Mouse (Mus musculus) forebrain, embryonic 12.5 days (tissue): ENCODE results near the gene Tmem131. TPM values are rescaled to one million over a fixed set of nuclear protein-coding genes. Genes with fewer than 3 reads are reported as not detected.

Experiments used
- ATAC-seq: fragments of 200-750 bp; cut with Nextera tagmentation; 2 replicates; pipeline ENCODE4 v1.8.0; 2017; ENCODE audit warnings: moderate TSS enrichment; ENCODE audit not compliant: low FRiP score
- H3K27ac ChIP-seq: fragments of 300-500 bp; sonication (generic); 2 replicates; pipeline ENCODE4 v1.5.1; 2016; ENCODE audit warnings: mild to moderate bottlenecking
- H3K27me3 ChIP-seq: fragments of 300-500 bp; sonication (generic); 2 replicates; pipeline ENCODE4 v1.6.1; 2016; ENCODE audit warnings: mild to moderate bottlenecking
- H3K36me3 ChIP-seq: fragments of 300-500 bp; sonication (generic); replicated peaks from 2 replicates; pipeline ENCODE4 v1.6.1; 2016; ENCODE audit warnings: mild to moderate bottlenecking
- H3K4me1 ChIP-seq: fragments of 300-500 bp; sonication (generic); 2 replicates; pipeline ENCODE4 v1.6.1; 2016
- H3K4me2 ChIP-seq: fragments of 300-500 bp; sonication (generic); 2 replicates; pipeline ENCODE4 v1.6.1; 2016; ENCODE audit warnings: mild to moderate bottlenecking, moderate library complexity
- H3K4me3 ChIP-seq: fragments of 300-500 bp; sonication (generic); replicated peaks from 2 replicates; pipeline ENCODE4 v1.5.1; 2016; ENCODE audit warnings: mild to moderate bottlenecking
- H3K9ac ChIP-seq: fragments of 300-500 bp; sonication (generic); 2 replicates; pipeline ENCODE4 v1.6.1; 2016; ENCODE audit warnings: mild to moderate bottlenecking
- H3K9me3 ChIP-seq: fragments of 300-500 bp; sonication (generic); 2 replicates; pipeline ENCODE4 v1.6.1; 2016
- WGBS: fragments of 180-500 bp; shearing (Covaris S2); methylation state at CpG from one replicate; pipeline ENCODE4 v1.1.7; 2016; 5-methylcytosine and 5-hydroxymethylcytosine counted together
- polyA plus RNA-seq: library from polyadenylated mRNA; unstranded; fragments of >200 nt; fragmentation: Nextera tagmentation; extraction: Ambion mirVana; gene quantifications from 2 replicates; pipeline ENCODE4 v1.2.1, GENCODE M21; 2016

Gene Tmem131
- polyA plus RNA-seq, 1 experiment from 2014 or later: 20.4 TPM

GRCm38 (mm10) chr1:36923911-36924310 is 19.6 kb downstream of the Tmem131 start:
- Histone ChIP-seq H3K4me3 (no peak overlapping the region), H3K9me3 (no peaks in the 10 kb centered on the region), H3K36me3 (no peaks in the 10 kb centered on the region), H3K27ac (no peak overlapping the region), H3K27me3 (no peaks in the 10 kb centered on the region), H3K9ac (no peak overlapping the region), H3K4me1 (peaks cover 33% of the 10 kb centered on the region), H3K4me2 (no peak overlapping the region)
- ATAC-seq: no peak

- Histone ChIP-seq H3K9ac (no peak overlapping the region), H3K4me3 (no peak overlapping the region), H3K27ac (no peak overlapping the region), H3K27me3 (no peaks in the 10 kb centered on the region), H3K4me2 (no peak overlapping the region), H3K9me3 (no peaks in the 10 kb centered on the region), H3K36me3 (no peaks in the 10 kb centered on the region), H3K4me1 (peaks cover 36% of the 10 kb centered on the region)
- WGBS: 97% methylated on average over 4 of the region's 4 CpGs
- ATAC-seq: no peak
Measured at GRCm38 (mm10) chr1:36922623-36923421, 20.6 kb downstream of the Tmem131 start.

- H3K27ac ChIP-seq: no peak overlapping the region
- H3K27me3 ChIP-seq: no peaks in the 10 kb centered on the region
- 70% methylated on average over 15 of the region's 15 CpGs for WGBS
- H3K4me2 ChIP-seq: no peak overlapping the region
- no peak overlapping the region for H3K9ac ChIP-seq
- no peak for ATAC-seq
- H3K9me3 ChIP-seq: no peaks in the 10 kb centered on the region
- no peak overlapping the region for H3K4me3 ChIP-seq
- H3K4me1 ChIP-seq: peaks cover 36% of the 10 kb centered on the region
- no peaks in the 10 kb centered on the region for H3K36me3 ChIP-seq
Measured at GRCm38 (mm10) chr1:36921614-36922393, 21.7 kb downstream of the Tmem131 start.

- Histone ChIP-seq H3K9me3 (no peaks in the 10 kb centered on the region), H3K9ac (no peak overlapping the region)
- 79% methylated on average over 4 of the region's 4 CpGs for WGBS
Measured at GRCm38 (mm10) chr1:36920726-36921125, 22.7 kb downstream of the Tmem131 start.

GRCm38 (mm10) chr1:36920154-36920716 is 23.2 kb downstream of the Tmem131 start:
- no peak overlapping the region for H3K4me3 ChIP-seq
- H3K4me2 ChIP-seq: no peak overlapping the region
- 0 out of 2 replicates have a peak overlapping the region, but pooled peaks have one; percentile 8 for H3K27ac ChIP-seq
- H3K9me3 ChIP-seq: no peaks in the 10 kb centered on the region
- no peaks in the 10 kb centered on the region for H3K36me3 ChIP-seq
- H3K9ac ChIP-seq: no peak overlapping the region
- no peaks in the 10 kb centered on the region for H3K27me3 ChIP-seq
- ATAC-seq: no peak
- peaks cover 36% of the 10 kb centered on the region for H3K4me1 ChIP-seq
- WGBS: 72% methylated on average over 3 of the region's 3 CpGs

More at GRCm38 (mm10) chr1:36920726-36921125, 22.7 kb downstream of the Tmem131 start:
- H3K27ac ChIP-seq: 0 out of 2 replicates have a peak overlapping the region, but pooled peaks have one; percentile 8
- H3K27me3 ChIP-seq: no peaks in the 10 kb centered on the region
- no peaks in the 10 kb centered on the region for H3K36me3 ChIP-seq
- H3K4me2 ChIP-seq: no peak overlapping the region
- H3K4me3 ChIP-seq: no peak overlapping the region
- no peak for ATAC-seq
- peaks cover 36% of the 10 kb centered on the region for H3K4me1 ChIP-seq

- Histone ChIP-seq H3K4me3 (no peak overlapping the region), H3K27me3 (no peaks in the 10 kb centered on the region), H3K9me3 (no peaks in the 10 kb centered on the region), H3K36me3 (no peaks in the 10 kb centered on the region), H3K27ac (no peak overlapping the region), H3K4me2 (no peak overlapping the region), H3K9ac (no peak overlapping the region), H3K4me1 (peaks cover 36% of the 10 kb centered on the region)
- WGBS: 95% methylated on average over 1 of the region's 1 CpGs
- no peak for ATAC-seq
Measured at GRCm38 (mm10) chr1:36919728-36920127, 23.7 kb downstream of the Tmem131 start.

- Histone ChIP-seq H3K4me1 (peaks cover 36% of the 10 kb centered on the region), H3K9ac (no peak overlapping the region), H3K27me3 (no peaks in the 10 kb centered on the region), H3K4me2 (no peak overlapping the region), H3K9me3 (no peaks in the 10 kb centered on the region), H3K4me3 (no peak overlapping the region), H3K36me3 (no peaks in the 10 kb centered on the region), H3K27ac (no peak overlapping the region)
- WGBS: 97% methylated on average over 1 of the region's 1 CpGs
- no peak for ATAC-seq
Measured at GRCm38 (mm10) chr1:36917423-36917822, 26.0 kb downstream of the Tmem131 start.

GRCm38 (mm10) chr1:36915200-36915580 is 28.3 kb downstream of the Tmem131 start:
- 95% methylated on average over 5 of the region's 5 CpGs for WGBS
- no peak for ATAC-seq
- Histone ChIP-seq H3K4me1 (peaks cover 13% of the 10 kb centered on the region), H3K4me3 (no peak overlapping the region), H3K9me3 (no peaks in the 10 kb centered on the region), H3K36me3 (no peaks in the 10 kb centered on the region), H3K27ac (no peak overlapping the region), H3K27me3 (no peaks in the 10 kb centered on the region), H3K4me2 (no peak overlapping the region), H3K9ac (no peak overlapping the region)

- Histone ChIP-seq H3K4me1 (peaks cover 8% of the 10 kb centered on the region), H3K9ac (no peak overlapping the region), H3K27me3 (no peaks in the 10 kb centered on the region), H3K4me3 (no peak overlapping the region), H3K36me3 (no peaks in the 10 kb centered on the region), H3K4me2 (no peak overlapping the region), H3K27ac (no peak overlapping the region), H3K9me3 (no peaks in the 10 kb centered on the region)
- no peak for ATAC-seq
- WGBS: 39% methylated on average over 7 of the region's 7 CpGs
Measured at GRCm38 (mm10) chr1:36914455-36915199, 28.8 kb downstream of the Tmem131 start.

- no peak overlapping the region for H3K4me3 ChIP-seq
- H3K4me2 ChIP-seq: no peak overlapping the region
- no peaks in the 10 kb centered on the region for H3K9me3 ChIP-seq
- no peak for ATAC-seq
- H3K27ac ChIP-seq: no peak overlapping the region
- 95% methylated on average over 7 of the region's 7 CpGs for WGBS
- no peak overlapping the region for H3K9ac ChIP-seq
- H3K27me3 ChIP-seq: no peaks in the 10 kb centered on the region
- peaks cover 1% of the 10 kb centered on the region for H3K4me1 ChIP-seq
- H3K36me3 ChIP-seq: no peaks in the 10 kb centered on the region
Measured at GRCm38 (mm10) chr1:36913806-36914205, 29.7 kb downstream of the Tmem131 start.

GRCm38 (mm10) chr1:36912239-36912638 is 31.2 kb downstream of the Tmem131 start:
- no peak overlapping the region for H3K4me2 ChIP-seq
- WGBS: 98% methylated on average over 1 of the region's 1 CpGs
- no peaks in the 10 kb centered on the region for H3K27me3 ChIP-seq
- no peaks in the 10 kb centered on the region for H3K9me3 ChIP-seq
- no peak overlapping the region for H3K27ac ChIP-seq
- H3K36me3 ChIP-seq: no peaks in the 10 kb centered on the region
- H3K9ac ChIP-seq: no peak overlapping the region
- no peak overlapping the region for H3K4me3 ChIP-seq
- ATAC-seq: no peak
- no peaks in the 10 kb centered on the region; the same call in 1 of the 2 replicates for H3K4me1 ChIP-seq

- Histone ChIP-seq H3K4me3 (no peak overlapping the region), H3K4me2 (no peak overlapping the region), H3K9me3 (no peaks in the 10 kb centered on the region), H3K27ac (no peak overlapping the region), H3K36me3 (no peaks in the 10 kb centered on the region), H3K4me1 (no peaks in the 10 kb centered on the region; the same call in 1 of the 2 replicates), H3K9ac (no peak overlapping the region), H3K27me3 (no peaks in the 10 kb centered on the region)
- no peak for ATAC-seq
- 81% methylated on average over 3 of the region's 3 CpGs for WGBS
Measured at GRCm38 (mm10) chr1:36911603-36912002, 31.9 kb downstream of the Tmem131 start.
